Mouse (Mus musculus): ENCODE data around the gene Sdsl. TPM values are rescaled to one million over a fixed set of nuclear protein-coding genes. Genes with fewer than 3 reads are reported as not detected.
A peak's percentile ranks its signal among the peaks of the same experiment; 100 is the strongest.

Gene Sdsl
- not detected in 2 replicates for polyA plus RNA-seq (2012; ENCODE audit: insufficient read depth, insufficient read length, low replicate concordance, missing spikeins)

- WGBS, result 83% methylated on average over 8 of the region's 8 CpGs
- no peak within 1 kb of the TSS for H3K4me3 ChIP-seq (ENCODE audit: insufficient read depth, low read depth, low read length)
- H3K4me1 ChIP-seq (ENCODE audit: control insufficient read depth, insufficient read depth, low read length), result no peaks in the 10 kb centered on the region
- no peak for TF ChIP-seq CTCF (IDR thresholded peaks at IDR 0.05; ENCODE audit: insufficient read depth, low read depth, low read length)
- no peak for TF ChIP-seq POLR2A (IDR thresholded peaks at IDR 0.05; ENCODE audit: insufficient read depth, low read depth, low read length)
- H3K27ac ChIP-seq (ENCODE audit: insufficient read depth, low read depth, low read length), result no peak within 1 kb of the TSS
Measured at GRCm38 (mm10) chr5:120472770-120473169, at the start of gene Sdsl. Gene Sdsl, minus strand, starts transcription at chr5:120472810.

DNA sequence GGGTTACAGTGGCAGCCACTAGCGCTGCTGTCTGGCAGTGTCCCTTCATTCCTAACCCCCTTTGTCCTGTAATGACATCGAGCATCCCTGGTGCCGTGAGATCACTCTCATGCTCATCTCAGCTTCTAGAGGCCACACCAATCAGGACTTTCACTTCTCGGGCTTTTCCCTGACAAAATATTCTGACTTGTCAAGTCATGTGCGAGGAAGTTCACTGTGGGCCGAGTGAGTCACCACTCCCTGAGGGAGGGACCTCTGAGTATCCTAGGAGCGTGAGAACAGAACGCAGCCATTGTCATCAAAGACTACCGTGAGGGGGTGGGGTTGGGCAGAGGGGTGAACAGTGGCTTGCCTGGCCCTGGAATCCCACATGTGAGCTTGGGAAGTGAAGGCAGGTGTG lies 44.9 kb upstream of the Sdsl start:
- WGBS, result 61% methylated on average over 9 of the region's 9 CpGs
- TF ChIP-seq POLR2A (IDR thresholded peaks at IDR 0.05; ENCODE audit: insufficient read depth, low read depth, low read length) (no peak), CTCF (IDR thresholded peaks at IDR 0.05; ENCODE audit: insufficient read depth, low read depth, low read length) (no peak)
- Histone ChIP-seq H3K4me3 (ENCODE audit: insufficient read depth, low read depth, low read length) (no peak overlapping the region), H3K27ac (ENCODE audit: insufficient read depth, low read depth, low read length) (no peak overlapping the region), H3K4me1 (ENCODE audit: control insufficient read depth, insufficient read depth, low read length) (peaks cover 7% of the 10 kb centered on the region; the same call in 1 of the 2 replicates)

- TF ChIP-seq POLR2A (IDR thresholded peaks at IDR 0.05; ENCODE audit: insufficient read depth, low read depth, low read length) (no peak), CTCF (IDR thresholded peaks at IDR 0.05; ENCODE audit: insufficient read depth, low read depth, low read length) (no peak)
- WGBS, result 67% methylated on average over 15 of the region's 15 CpGs
- H3K27ac ChIP-seq (ENCODE audit: insufficient read depth, low read depth, low read length), result 0 out of 2 replicates have a peak overlapping the region, but pooled peaks have one; percentile 25
- peaks cover 8% of the 10 kb centered on the region; the same call in 1 of the 2 replicates for H3K4me1 ChIP-seq (ENCODE audit: control insufficient read depth, insufficient read depth, low read length)
- H3K4me3 ChIP-seq (ENCODE audit: insufficient read depth, low read depth, low read length), result no peak overlapping the region
Measured at GRCm38 (mm10) chr5:120516221-120516984, 43.8 kb upstream of the Sdsl start.

DNA sequence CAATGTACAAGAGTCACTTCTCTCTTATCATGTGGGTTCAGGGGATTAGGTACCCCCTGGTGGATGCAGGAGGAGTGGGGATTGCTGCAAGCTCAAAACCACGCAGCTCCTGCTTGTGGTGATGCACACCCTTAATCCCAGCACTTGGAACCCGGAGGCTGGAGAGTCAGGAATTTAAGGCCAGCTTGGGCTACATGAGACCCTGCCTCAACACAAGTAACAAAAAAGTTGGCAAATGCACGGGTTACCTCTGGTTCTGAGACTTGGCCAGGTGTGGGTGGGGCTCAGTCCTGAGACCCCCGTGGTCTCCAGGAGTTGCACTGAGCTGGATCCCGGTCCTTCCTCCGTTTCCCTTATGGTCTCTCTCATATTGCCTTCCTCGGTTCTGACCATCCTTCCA lies 42.8 kb upstream of the Sdsl start:
- WGBS, result 84% methylated on average over 7 of the region's 7 CpGs
- peaks cover 15% of the 10 kb centered on the region for H3K4me1 ChIP-seq (ENCODE audit: control insufficient read depth, insufficient read depth, low read length)
- no peak overlapping the region for H3K27ac ChIP-seq (ENCODE audit: insufficient read depth, low read depth, low read length)
- H3K4me3 ChIP-seq (ENCODE audit: insufficient read depth, low read depth, low read length), result no peak overlapping the region
- TF ChIP-seq POLR2A (IDR thresholded peaks at IDR 0.05; ENCODE audit: insufficient read depth, low read depth, low read length) (no peak), CTCF (IDR thresholded peaks at IDR 0.05; ENCODE audit: insufficient read depth, low read depth, low read length) (no peak)

GRCm38 (mm10) chr5:120514754-120515153 lies 42.1 kb upstream of the Sdsl start:
- TF ChIP-seq POLR2A (IDR thresholded peaks at IDR 0.05; ENCODE audit: insufficient read depth, low read depth, low read length) (no peak), CTCF (IDR thresholded peaks at IDR 0.05; ENCODE audit: insufficient read depth, low read depth, low read length) (no peak)
- WGBS, result 36% methylated on average over 4 of the region's 4 CpGs
- Histone ChIP-seq H3K4me3 (ENCODE audit: insufficient read depth, low read depth, low read length) (no peak overlapping the region), H3K4me1 (ENCODE audit: control insufficient read depth, insufficient read depth, low read length) (peaks cover 15% of the 10 kb centered on the region), H3K27ac (ENCODE audit: insufficient read depth, low read depth, low read length) (no peak overlapping the region)

DNA sequence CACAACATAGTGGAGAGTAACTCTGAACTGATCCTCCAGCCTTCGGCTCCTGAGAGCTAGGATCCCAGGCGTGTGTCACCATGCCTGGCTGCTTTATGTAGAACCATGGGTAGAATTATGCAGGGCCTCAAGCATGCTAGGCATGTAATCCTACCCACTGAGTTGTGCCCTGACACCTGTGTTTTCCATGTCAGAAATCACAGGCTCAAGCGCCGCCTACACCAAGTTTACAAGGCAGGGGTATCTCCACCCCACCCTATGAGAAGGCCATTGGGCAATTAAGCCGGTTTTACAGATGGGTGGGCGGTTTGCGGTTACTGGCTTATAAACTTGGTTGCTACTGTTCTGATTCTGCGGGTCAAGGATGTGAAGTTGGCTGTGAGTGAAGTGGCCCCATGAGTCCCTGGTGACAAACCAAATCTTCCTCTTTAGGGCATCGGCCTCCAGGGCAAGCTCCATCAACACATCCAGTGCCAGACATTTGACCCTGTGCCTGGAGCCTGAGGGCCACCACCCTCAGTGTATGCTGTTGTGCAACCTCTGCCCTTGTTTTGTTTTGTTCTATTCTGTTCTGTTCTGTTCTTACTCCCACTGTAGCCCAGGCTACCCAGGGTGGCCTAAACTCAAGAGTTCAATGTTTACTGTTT lies 41.5 kb upstream of the Sdsl start:
- TF ChIP-seq CTCF (IDR thresholded peaks at IDR 0.05; ENCODE audit: insufficient read depth, low read depth, low read length), result no peak
- TF ChIP-seq POLR2A (IDR thresholded peaks at IDR 0.05; ENCODE audit: insufficient read depth, low read depth, low read length), result no peak
- WGBS, result 91% methylated on average over 9 of the region's 9 CpGs

DNA sequence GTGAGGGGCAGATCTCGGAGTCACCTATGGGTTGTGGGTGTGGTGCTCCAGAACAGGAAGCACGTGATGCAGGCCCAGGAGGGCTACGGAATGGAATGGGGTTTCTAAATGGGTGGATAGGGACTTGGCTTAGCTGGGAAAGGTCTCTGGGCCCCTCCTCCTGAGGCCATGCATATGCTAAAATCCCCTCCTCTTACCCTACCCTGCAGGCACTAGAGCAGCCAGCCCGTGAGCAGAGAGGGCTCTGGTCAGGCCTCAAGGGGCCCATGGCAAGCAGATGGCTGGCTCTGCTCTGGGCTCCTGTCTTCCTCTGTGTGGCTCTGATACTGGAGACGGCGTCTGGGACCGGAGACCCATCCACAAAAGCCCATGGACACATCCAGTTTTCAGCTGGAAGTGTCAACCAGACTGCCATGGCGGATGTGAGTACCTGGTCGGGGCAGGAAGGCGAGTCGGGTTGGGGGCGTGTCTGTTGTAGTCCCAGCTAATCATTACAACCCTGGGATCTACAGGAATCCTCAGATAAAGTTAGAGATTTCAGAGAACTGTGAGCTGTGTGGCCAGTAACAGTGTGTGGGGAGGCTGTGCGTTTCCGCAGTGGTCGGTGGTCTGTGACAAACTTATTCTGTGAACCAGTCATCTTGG lies 40.4 kb upstream of the Sdsl start:
- 82% methylated on average over 15 of the region's 15 CpGs for WGBS
- Histone ChIP-seq H3K27ac (ENCODE audit: insufficient read depth, low read depth, low read length) (no peak overlapping the region), H3K4me3 (ENCODE audit: insufficient read depth, low read depth, low read length) (no peak overlapping the region), H3K4me1 (ENCODE audit: control insufficient read depth, insufficient read depth, low read length) (peaks cover 15% of the 10 kb centered on the region)
- TF ChIP-seq POLR2A (IDR thresholded peaks at IDR 0.05; ENCODE audit: insufficient read depth, low read depth, low read length), result no peak
- TF ChIP-seq CTCF (IDR thresholded peaks at IDR 0.05; ENCODE audit: insufficient read depth, low read depth, low read length), result no peak

More for the DNA sequence above, 41.5 kb upstream of the Sdsl start:
- H3K27ac ChIP-seq (ENCODE audit: insufficient read depth, low read depth, low read length), result no peak overlapping the region
- no peak overlapping the region for H3K4me3 ChIP-seq (ENCODE audit: insufficient read depth, low read depth, low read length)
- H3K4me1 ChIP-seq (ENCODE audit: control insufficient read depth, insufficient read depth, low read length), result peaks cover 15% of the 10 kb centered on the region

DNA sequence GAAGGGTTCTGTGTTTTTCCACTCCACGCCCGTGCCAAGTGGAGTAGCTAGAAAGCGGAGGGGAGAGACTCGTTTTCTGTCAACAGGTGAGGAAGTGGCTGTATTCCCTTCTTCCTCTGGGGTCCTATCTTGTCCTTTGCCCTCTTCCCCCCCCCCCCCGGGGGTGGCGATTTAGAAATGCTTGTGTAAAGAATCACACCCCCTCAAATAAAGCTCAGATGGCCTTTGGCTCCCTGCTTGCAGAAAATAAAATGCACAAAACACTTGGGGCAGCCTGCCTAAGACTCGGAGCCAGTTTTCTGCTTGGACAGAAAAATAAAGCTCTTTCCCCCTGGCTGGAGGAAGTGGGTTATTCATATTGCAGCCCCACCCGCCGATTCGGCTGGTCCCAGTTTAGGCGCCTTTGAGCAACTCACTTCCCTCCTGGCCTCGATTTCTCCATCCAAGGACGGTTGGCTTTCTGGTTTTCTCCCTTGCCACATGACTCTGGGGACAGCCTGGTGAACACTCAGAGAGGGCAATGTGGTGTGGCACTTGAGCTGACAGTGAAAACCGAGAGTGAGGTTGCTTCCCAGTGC lies 39.1 kb upstream of the Sdsl start:
- peaks cover 11% of the 10 kb centered on the region for H3K4me1 ChIP-seq (ENCODE audit: control insufficient read depth, insufficient read depth, low read length)
- peak overlapping the region; percentile 49 for H3K4me3 ChIP-seq (ENCODE audit: insufficient read depth, low read depth, low read length)
- H3K27ac ChIP-seq (ENCODE audit: insufficient read depth, low read depth, low read length), result no peak overlapping the region
- WGBS, result 20% methylated on average over 14 of the region's 14 CpGs
- TF ChIP-seq POLR2A (IDR thresholded peaks at IDR 0.05; ENCODE audit: insufficient read depth, low read depth, low read length), result no peak
- TF ChIP-seq CTCF (IDR thresholded peaks at IDR 0.05; ENCODE audit: insufficient read depth, low read depth, low read length), result no peak

All from olfactory bulb, adult 2 months (tissue).